Mouse (Mus musculus) CH12.LX (cell line): Measurements from ENCODE around the gene Kif26b.

Experiments used
- CHD2 ChIP-seq: IDR thresholded peaks from 2 replicates; pipeline ENCODE4 v1.6.1; 2011; ENCODE audit warnings: low read length, improper control_type of control experiment
- CTCF ChIP-seq, 2 experiments: IDR thresholded peaks in 1 of 2; conservative IDR thresholded peaks in 1 of 2; 2 replicates each; pipeline ENCODE4 v1.5.1; 2011 to 2012; ENCODE audit warnings: low read depth in 2 of 2, low read length in 2 of 2, improper control_type of control experiment in 1 of 2, inconsistent platforms in 1 of 2, mild to moderate bottlenecking in 1 of 2, moderate library complexity in 1 of 2
- ELF1 ChIP-seq: IDR thresholded peaks from 2 replicates; pipeline ENCODE4 v1.6.1; 2014; ENCODE audit warnings: low read depth, mild to moderate bottlenecking, inconsistent platforms, low read length, improper control_type of control experiment
- EP300 ChIP-seq: IDR thresholded peaks from 2 replicates; pipeline ENCODE4 v1.6.1; 2011; ENCODE audit warnings: low read length, improper control_type of control experiment
- KAT2A ChIP-seq: IDR thresholded peaks from 2 replicates; pipeline ENCODE4 v1.6.1; 2012; ENCODE audit warnings: low read length, improper control_type of control experiment, inconsistent platforms; ENCODE audit not compliant: insufficient replicate concordance
- MAFK ChIP-seq: IDR thresholded peaks from 2 replicates; pipeline ENCODE4 v1.6.1; 2011; ENCODE audit warnings: low read length, improper control_type of control experiment; ENCODE audit not compliant: insufficient replicate concordance
- POLR2A ChIP-seq: IDR thresholded peaks from 2 replicates; pipeline ENCODE4 v1.6.1; 2011; ENCODE audit warnings: low read depth, mild to moderate bottlenecking, improper control_type of control experiment, low read length
- TBP ChIP-seq: conservative IDR thresholded peaks from 2 replicates; pipeline ENCODE4 v1.6.1; 2011; ENCODE audit warnings: low read depth, low read length, improper control_type of control experiment
- USF1 ChIP-seq: IDR thresholded peaks from 2 replicates; pipeline ENCODE4 v1.6.1; 2014; ENCODE audit warnings: low read depth, mild to moderate bottlenecking, inconsistent platforms, low read length, improper control_type of control experiment
- USF2 ChIP-seq: conservative IDR thresholded peaks from 2 replicates; pipeline ENCODE4 v1.6.1; 2011; ENCODE audit warnings: low read depth, low read length, improper control_type of control experiment
- ZMIZ1 ChIP-seq: IDR thresholded peaks from 2 replicates; pipeline ENCODE4 v1.6.1; 2012; ENCODE audit warnings: low read depth, mild to moderate bottlenecking, inconsistent platforms, low read length, improper control_type of control experiment

DNA sequence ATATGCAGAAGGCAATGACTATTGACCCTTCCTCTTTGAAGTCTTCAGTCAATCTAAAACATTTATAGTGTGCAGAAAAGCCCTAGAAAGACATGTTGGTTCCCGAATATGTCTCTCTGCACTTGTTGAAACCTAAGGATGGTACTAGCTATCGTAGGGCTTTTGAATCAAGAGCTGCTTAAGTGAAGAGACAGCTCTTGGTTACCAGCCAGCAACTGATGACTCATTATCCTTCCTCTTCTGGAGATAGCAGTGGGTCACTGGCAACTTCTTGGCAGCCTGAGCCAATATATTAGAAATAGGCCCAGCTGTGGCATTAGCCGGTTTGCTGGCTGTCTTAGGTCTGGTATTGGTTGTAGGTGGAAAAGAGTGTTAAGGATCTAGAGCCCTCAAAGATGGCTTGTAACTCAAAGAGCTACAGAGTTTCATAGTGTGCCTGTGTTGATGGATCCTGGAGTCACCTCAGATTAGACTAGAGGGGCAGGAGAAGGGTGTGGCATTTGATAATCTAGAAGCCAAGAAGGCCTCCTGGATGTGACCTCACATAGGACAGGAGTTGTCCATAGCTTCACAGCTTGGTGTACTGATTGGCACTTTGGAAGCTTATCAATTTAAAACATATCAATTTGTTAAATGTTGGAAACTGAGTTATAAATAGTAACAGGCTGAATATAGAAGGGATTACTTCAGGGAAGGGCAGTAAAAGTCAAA, 146.8 kb downstream of the Kif26b start:
- TF ChIP-seq ZMIZ1, result no peak
- no peak for TF ChIP-seq CTCF (conservative IDR thresholded peaks at IDR 0.05 in 1 of 2, IDR thresholded peaks at IDR 0.05 in 1 of 2; ENCODE audit: low read depth in 2 of 2, low read length in 2 of 2)
- TF ChIP-seq POLR2A, result no peak
- TF ChIP-seq USF2, result no peak
- no peak for TF ChIP-seq ELF1
- TF ChIP-seq EP300, result no peak
- no peak for TF ChIP-seq MAFK
- TF ChIP-seq CHD2, result no peak
- no peak for TF ChIP-seq KAT2A
- no peak for TF ChIP-seq USF1
- no peak for TF ChIP-seq TBP
